Mouse (Mus musculus) granulocyte monocyte progenitor cell, adult 5-6 weeks (primary cell): ENCODE results near the gene Tekt4. TPM values are rescaled to one million over a fixed set of nuclear protein-coding genes. Genes with fewer than 3 reads are reported as not detected.
A peak's percentile ranks its signal among the peaks of the same experiment; 100 is the strongest.

Experiments used
- ATAC-seq: replicated peaks from 2 replicates; pipeline ENCODE4 v1.8.0; 2016; ENCODE audit warnings: mild to moderate bottlenecking, moderate TSS enrichment, inconsistent platforms; ENCODE audit not compliant: poor library complexity, severe bottlenecking
- total RNA-seq, 2 experiments: library from RNA; stranded (forward) in 1 of 2; stranded (reverse) in 1 of 2; fragments of 200-712, 200-1000 nt in 1 of 2; fragments of >200 nt in 1 of 2; fragmentation: Nextera tagmentation in 1 of 2; gene quantifications; 2 replicates each; pipeline ENCODE4 v1.2.3; 2014 to 2017

Tekt4 gene
- total RNA-seq, 2 experiments from 2014 or later: not detected

GRCm38 (mm10) chr17:25474330-25475077 lies 20.1 kb downstream of the Tekt4 start:
- ATAC-seq: peak; percentile 74

- ATAC-seq: peak; percentile 38; the same call in 1 of the 2 replicates
Measured at GRCm38 (mm10) chr17:25475946-25476744, 21.7 kb downstream of the Tekt4 start.

GRCm38 (mm10) chr17:25480152-25480551 lies 25.7 kb downstream of the Tekt4 start:
- ATAC-seq: no peak

GRCm38 (mm10) chr17:25480820-25481219 lies 26.4 kb downstream of the Tekt4 start:
- ATAC-seq: no peak

GRCm38 (mm10) chr17:25482092-25482491 lies 27.7 kb downstream of the Tekt4 start:
- no peak for ATAC-seq

- ATAC-seq: no peak
Measured at GRCm38 (mm10) chr17:25497013-25497412, 42.6 kb downstream of the Tekt4 start, which contains the start of gene Sstr5. Sstr5 (minus strand) TSS chr17:25497288.

GRCm38 (mm10) chr17:25502599-25502998 lies 48.2 kb downstream of the Tekt4 start:
- 0 out of 2 replicates have a peak, but pooled peaks have one; percentile 37 for ATAC-seq

GRCm38 (mm10) chr17:25507799-25508198 lies 53.4 kb downstream of the Tekt4 start:
- peak; percentile 71 for ATAC-seq

GRCm38 (mm10) chr17:25508860-25509577 lies 54.6 kb downstream of the Tekt4 start:
- no peak for ATAC-seq

- no peak for ATAC-seq
Measured at GRCm38 (mm10) chr17:25510074-25510830, 55.8 kb downstream of the Tekt4 start.

- no peak for ATAC-seq
Measured at GRCm38 (mm10) chr17:25511876-25512275, 57.5 kb downstream of the Tekt4 start.

- no peak for ATAC-seq
Measured at GRCm38 (mm10) chr17:25514055-25514454, 59.6 kb downstream of the Tekt4 start.

- ATAC-seq: no peak
Measured at GRCm38 (mm10) chr17:25516315-25516714, 61.9 kb downstream of the Tekt4 start.

- no peak for ATAC-seq
Measured at GRCm38 (mm10) chr17:25518144-25518543, 63.7 kb downstream of the Tekt4 start.

- ATAC-seq: no peak
Measured at GRCm38 (mm10) chr17:25519511-25519910, 65.1 kb downstream of the Tekt4 start.

- no peak for ATAC-seq
Measured at GRCm38 (mm10) chr17:25520492-25520891, 66.1 kb downstream of the Tekt4 start.

- no peak for ATAC-seq
Measured at GRCm38 (mm10) chr17:25522080-25522479, 67.7 kb downstream of the Tekt4 start.
